ENCODE assay signal across 10 mouse cellular contexts in genomic region chr12:105961667-105962066, GRCm38 (mm10). TPM values are rescaled to one million over a fixed set of nuclear protein-coding genes. Genes with fewer than 3 reads are reported as not detected.
DNase-seq lines count a peak whose midpoint lies in the region; ATAC-seq and TF ChIP-seq lines count a peak whose summit lies in the region.
"Had no signal": no experiment of that assay in that cellular context is flagged by ENCODE, and none has a peak within 500 bp of the region (broad histone marks: within the 10 kb centered on the region; RNA-seq: fewer than 3 reads in every experiment).

No protein-coding gene starts in this region.

- no peak for DNase-seq in kidney, postnatal 0 days (ENCODE audit: low spot score)
- DNase-seq in kidney, adult 2 months: no peak
- DNase-seq in left cerebral cortex, postnatal 14 days (ENCODE audit: low spot score in 2 of 2): no peak
- no peak for DNase-seq in gastrocnemius, postnatal 36 days
- DNase-seq in lung, postnatal 25 days (ENCODE audit: low spot score): no peak
- DNase-seq: liver, embryonic 13.5 days had no signal

- intact Hi-C loops in left cerebral cortex, postnatal 14 days (cut with DNase I): loop anchor here (1.0 to 5.0 kb wide), 3 partner anchors 89 to 122 kb away; no protein-coding TSS in a partner anchor
- intact Hi-C loops in gastrocnemius, postnatal 36 days (cut with DNase I): loop anchor here (2.0 kb wide), 2 partner anchors 71 to 123 kb away; no protein-coding TSS in a partner anchor

- no peak overlapping the region for H3K9ac ChIP-seq in kidney, postnatal 0 days (ENCODE audit: low read depth, low read length)
- H3K9ac ChIP-seq in forebrain, embryonic 12.5 days: no peak overlapping the region
- H3K9ac ChIP-seq in intestine, embryonic 16.5 days (ENCODE audit: low read depth, low read length): no peak overlapping the region
- no peak overlapping the region for H3K9ac ChIP-seq in neural tube, embryonic 14.5 days (replicated peaks; ENCODE audit: low read depth, low read length)
- H3K9ac ChIP-seq: liver, embryonic 13.5 days had no signal

- no peak for ATAC-seq in kidney, postnatal 0 days (replicated peaks; ENCODE audit: low FRiP score, low read depth)
- no peak for ATAC-seq in forebrain, embryonic 12.5 days (ENCODE audit: low FRiP score)
- no peak for ATAC-seq in intestine, embryonic 16.5 days
- ATAC-seq in neural tube, embryonic 14.5 days (ENCODE audit: low read depth): no peak

- no peaks in the 10 kb centered on the region for H3K9me3 ChIP-seq in kidney, postnatal 0 days (replicated peaks; ENCODE audit: low read length)
- no peaks in the 10 kb centered on the region for H3K9me3 ChIP-seq in forebrain, embryonic 12.5 days
- H3K9me3 ChIP-seq in intestine, embryonic 16.5 days (ENCODE audit: control insufficient read depth, low read length): no peaks in the 10 kb centered on the region
- no peaks in the 10 kb centered on the region for H3K9me3 ChIP-seq in neural tube, embryonic 14.5 days (ENCODE audit: control insufficient read depth, low read length)
- H3K9me3 ChIP-seq: G1E; liver, embryonic 13.5 days had no signal

- H3K4me2 ChIP-seq in kidney, postnatal 0 days (ENCODE audit: low read length): peak overlapping the region; percentile 96
- H3K4me2 ChIP-seq in forebrain, embryonic 12.5 days: peak overlapping the region; percentile 84
- peak overlapping the region; percentile 100 for H3K4me2 ChIP-seq in intestine, embryonic 16.5 days (ENCODE audit: low read depth, low read length)
- H3K4me2 ChIP-seq in neural tube, embryonic 14.5 days (ENCODE audit: low read depth, low read length): peak overlapping the region; percentile 60; the same call in 1 of the 2 replicates

- 4% methylated on average over 12 of the region's 12 CpGs for WGBS in kidney, postnatal 0 days
- 10% methylated on average over 11 of the region's 12 CpGs for WGBS in kidney, adult 2 months
- whole genome bisulfite sequencing in forebrain, embryonic 12.5 days: 1% methylated on average over 12 of the region's 12 CpGs
- WGBS in intestine, embryonic 16.5 days: 8% methylated on average over 12 of the region's 12 CpGs
- WGBS in neural tube, embryonic 14.5 days: 4% methylated on average over 12 of the region's 12 CpGs

- H3K4me1 ChIP-seq in kidney, postnatal 0 days (replicated peaks; ENCODE audit: insufficient read depth, low read length): peaks cover 4% of the 10 kb centered on the region; the same call in 1 of the 2 replicates
- H3K4me1 ChIP-seq in kidney, adult 2 months (ENCODE audit: control insufficient read depth, insufficient read depth, low read length): no peaks in the 10 kb centered on the region
- peaks cover 47% of the 10 kb centered on the region for H3K4me1 ChIP-seq in forebrain, embryonic 12.5 days
- peaks cover 8% of the 10 kb centered on the region for H3K4me1 ChIP-seq in intestine, embryonic 16.5 days (ENCODE audit: control insufficient read depth, insufficient read depth, low read length)
- H3K4me1 ChIP-seq in neural tube, embryonic 14.5 days (ENCODE audit: control insufficient read depth, insufficient read depth, low read length): peaks cover 15% of the 10 kb centered on the region

- peaks cover 10% of the 10 kb centered on the region; the same call in 1 of the 2 replicates for H3K27me3 ChIP-seq in kidney, postnatal 0 days (ENCODE audit: insufficient read depth, low read length)
- 0 out of 2 replicates have a peak, but pooled peaks cover 2% of the 10 kb centered on the region for H3K27me3 ChIP-seq in kidney, adult 2 months (replicated peaks; ENCODE audit: control insufficient read depth, insufficient read depth, low read length)
- H3K27me3 ChIP-seq in forebrain, embryonic 12.5 days: peaks cover 6% of the 10 kb centered on the region; the same call in 1 of the 2 replicates
- H3K27me3 ChIP-seq in intestine, embryonic 16.5 days (replicated peaks; ENCODE audit: control insufficient read depth, insufficient read depth, low read length): peaks cover 10% of the 10 kb centered on the region; the same call in 1 of the 2 replicates
- no peaks in the 10 kb centered on the region for H3K27me3 ChIP-seq in neural tube, embryonic 14.5 days (ENCODE audit: control insufficient read depth, insufficient read depth, low read length)

- no peaks in the 10 kb centered on the region for H3K36me3 ChIP-seq in kidney, postnatal 0 days (ENCODE audit: insufficient read depth, low read length)
- H3K36me3 ChIP-seq in kidney, adult 2 months (ENCODE audit: control insufficient read depth, insufficient read depth, low read length): no peaks in the 10 kb centered on the region
- H3K36me3 ChIP-seq in forebrain, embryonic 12.5 days (replicated peaks): no peaks in the 10 kb centered on the region
- no peaks in the 10 kb centered on the region for H3K36me3 ChIP-seq in intestine, embryonic 16.5 days (ENCODE audit: control insufficient read depth, insufficient read depth, low read length)
- H3K36me3 ChIP-seq in neural tube, embryonic 14.5 days (ENCODE audit: control insufficient read depth, insufficient read depth, low read length): no peaks in the 10 kb centered on the region
- H3K36me3 ChIP-seq: G1E; liver, embryonic 13.5 days had no signal

- TF ChIP-seq CTCF in kidney, postnatal 0 days (IDR thresholded peaks at IDR 0.05; ENCODE audit: low read depth): no peak
- no peak for TF ChIP-seq CTCF in kidney, adult 2 months (conservative IDR thresholded peaks at IDR 0.05; ENCODE audit: insufficient read depth, insufficient read length, low read depth, low read length)

- H3K27ac ChIP-seq in kidney, postnatal 0 days: no peak overlapping the region
- no peak overlapping the region for H3K27ac ChIP-seq in kidney, adult 2 months (ENCODE audit: insufficient read depth, low read depth, low read length)
- H3K27ac ChIP-seq in forebrain, embryonic 12.5 days: peak overlapping the region; percentile 92
- no peak overlapping the region for H3K27ac ChIP-seq in intestine, embryonic 16.5 days (ENCODE audit: low read length)
- H3K27ac ChIP-seq in neural tube, embryonic 14.5 days (ENCODE audit: low read depth, low read length): peak overlapping the region; percentile 55; the same call in 1 of the 2 replicates
- H3K27ac ChIP-seq: liver, embryonic 13.5 days had no signal

- H3K4me3 ChIP-seq in kidney, postnatal 0 days (replicated peaks; ENCODE audit: low read depth, low read length): no peak overlapping the region
- no peak overlapping the region for H3K4me3 ChIP-seq in kidney, adult 2 months (ENCODE audit: insufficient read depth, low read depth, low read length)
- H3K4me3 ChIP-seq in forebrain, embryonic 12.5 days (replicated peaks): no peak overlapping the region
- no peak overlapping the region for H3K4me3 ChIP-seq in intestine, embryonic 16.5 days (ENCODE audit: low read length)
- H3K4me3 ChIP-seq in neural tube, embryonic 14.5 days (ENCODE audit: low read depth, low read length): no peak overlapping the region

- no peak for TF ChIP-seq POLR2A in kidney, adult 2 months (IDR thresholded peaks at IDR 0.05; ENCODE audit: low read depth, low read length)

RNA-seq across cellular contexts. Expression of gene Vrk1, which starts 48.4 kb away (rescaled TPM):
- polyA plus RNA-seq in kidney, postnatal 0 days (2015; fragmentation: Nextera tagmentation; extraction: Ambion mirVana): 45.3 and 47.6 TPM in 2 replicates
- 4.0 and 4.6 TPM in 2 replicates for polyA plus RNA-seq in kidney, adult 2 months (2012; rRNA removed)
- 97.7 and 106 TPM in 2 replicates for polyA plus RNA-seq in forebrain, embryonic 12.5 days (2016; fragmentation: Nextera tagmentation; extraction: Ambion mirVana)
- polyA plus RNA-seq in intestine, embryonic 16.5 days (2015; fragmentation: Nextera tagmentation; extraction: Ambion mirVana): 52.7 and 61.2 TPM in 2 replicates
- polyA plus RNA-seq in neural tube, embryonic 14.5 days (2014; fragmentation: Nextera tagmentation; extraction: Ambion mirVana): 28.8 and 32.9 TPM in 2 replicates
- total RNA-seq in left cerebral cortex, postnatal 14 days (2021): 10 to 100 TPM; 12.4 to 14.9 TPM
- total RNA-seq in gastrocnemius, postnatal 36 days (2021): 1 to 10 TPM; 3.2 to 4.0 TPM

Comparison
In these comparisons a context has a peak if more than half of its experiments do, and no peak if none do; other contexts are left out.
1. H3K27ac ChIP-seq: peak in forebrain, embryonic 12.5 days (single experiment) and neural tube, embryonic 14.5 days (single experiment); none in kidney, postnatal 0 days (single experiment), kidney, adult 2 months (single experiment) and intestine, embryonic 16.5 days (single experiment).
2. Peak in every context shown above with its lines, with median percentiles within 50 percentile points of each other: H3K4me2 ChIP-seq.